Mouse (Mus musculus): Measurements from ENCODE around the gene Arhgap10.

- TF ChIP-seq CTCF (IDR thresholded peaks at IDR 0.05; ENCODE audit: control insufficient read depth, insufficient read depth, insufficient read length) (no peak), USF1 (IDR thresholded peaks at IDR 0.05; ENCODE audit: low read depth) (no peak), MAX (IDR thresholded peaks at IDR 0.05) (no peak), MYOG (IDR thresholded peaks at IDR 0.05; ENCODE audit: control insufficient read depth, extremely low read depth, insufficient read length) (no peak), FOSL1 (IDR thresholded peaks at IDR 0.05; ENCODE audit: insufficient read depth, low read length, poor library complexity, severe bottlenecking) (no peak)
Measured at GRCm38 (mm10) chr8:77213893-77214464, 303.8 kb downstream of the Arhgap10 start.
